Mouse (Mus musculus) G1E (cell line): Measurements from ENCODE around the gene Rbl2.

ENCODE experiments used
- CTCF ChIP-seq: IDR thresholded peaks from 2 replicates; pipeline ENCODE4 v1.5.1; 2012; ENCODE audit warnings: low read depth, low read length, inconsistent platforms, mixed read lengths
- GATA2 ChIP-seq: IDR thresholded peaks from 2 replicates; pipeline ENCODE4 v1.6.1; 2012; ENCODE audit warnings: low read depth, low read length, inconsistent platforms, borderline replicate concordance
- POLR2AphosphoS5 ChIP-seq: IDR thresholded peaks from 2 replicates; pipeline ENCODE4 v1.6.1; 2012; ENCODE audit warnings: low read depth, low read length, inconsistent platforms; ENCODE audit not compliant: insufficient replicate concordance

GRCm38 (mm10) chr8:91158617-91159016, 88.8 kb downstream of the Rbl2 start:
- TF ChIP-seq POLR2AphosphoS5, result no peak
- TF ChIP-seq CTCF, result no peak
- no peak for TF ChIP-seq GATA2
